Mouse (Mus musculus) heart, postnatal 25 days (tissue): ENCODE measurements around the gene Duoxa2. TPM values are rescaled to one million over a fixed set of nuclear protein-coding genes. Genes with fewer than 3 reads are reported as not detected.

Experiments used
- DNase-seq: peaks from one replicate; pipeline ENCODE4 v3.0.0; 2022; ENCODE audit warnings: low spot score
- intact Hi-C: fragments of 180-260 bp; cut with DNase I; formaldehyde crosslinking; loops from one replicate; pipeline ENCODE4 v1.15.1; 2025
- total RNA-seq, 2 experiments: library from RNA; stranded (reverse); gene quantifications; 2 replicates each; pipeline ENCODE4 v1.2.3; 2021

The Duoxa2 gene
- under 1 TPM; 0.17 to 0.26 TPM for total RNA-seq

GRCm38 (mm10) chr2:122298596-122299490 lies at the start of gene Duoxa2:
Gene Duoxa2, plus strand, starts transcription at chr2:122298900.
- intact Hi-C loops, result no loop called here
- no peak for DNase-seq

GRCm38 (mm10) chr2:122255997-122256396 lies 42.7 kb upstream of the Duoxa2 start:
- DNase-seq, result no peak
- intact Hi-C loops, result no loop called here

GRCm38 (mm10) chr2:122260729-122261128 lies 38.0 kb upstream of the Duoxa2 start:
- intact Hi-C loops, result no loop called here
- DNase-seq, result no peak

- DNase-seq, result no peak
- intact Hi-C loops, result no loop called here
Observed at GRCm38 (mm10) chr2:122264690-122265089, 34.0 kb upstream of the Duoxa2 start.

- DNase-seq, result no peak
- intact Hi-C loops, result no loop called here
Observed at GRCm38 (mm10) chr2:122266407-122267193, 32.1 kb upstream of the Duoxa2 start.

- intact Hi-C loops, result no loop called here
- DNase-seq, result no peak
Observed at GRCm38 (mm10) chr2:122278769-122279168, 19.9 kb upstream of the Duoxa2 start.

- intact Hi-C loops, result no loop called here
- no peak for DNase-seq
Observed at GRCm38 (mm10) chr2:122284091-122284490, 14.6 kb upstream of the Duoxa2 start.

GRCm38 (mm10) chr2:122286137-122286536 lies 12.6 kb upstream of the Duoxa2 start:
- DNase-seq, result peak; percentile 29
- intact Hi-C loops, result no loop called here

- intact Hi-C loops, result no loop called here
- no peak for DNase-seq
Observed at GRCm38 (mm10) chr2:122294916-122295315, 3.8 kb upstream of the Duoxa2 start.

- intact Hi-C loops, result no loop called here
- no peak for DNase-seq
Observed at GRCm38 (mm10) chr2:122297271-122298095, 1.2 kb upstream of the Duoxa2 start.

GRCm38 (mm10) chr2:122298096-122298499 lies 602 bp upstream of the Duoxa2 start, which contains the start of gene Duox2:
Gene Duox2, minus strand, starts transcription at chr2:122298449.
- DNase-seq, result no peak
- intact Hi-C loops, result no loop called here

- no peak for DNase-seq
- intact Hi-C loops, result loop anchor here (2.0 kb wide), 1 partner anchor 105 kb away; no protein-coding TSS in a partner anchor
Observed at GRCm38 (mm10) chr2:122299911-122300655, 1.4 kb downstream of the Duoxa2 start.

GRCm38 (mm10) chr2:122300656-122301020 lies 1.9 kb downstream of the Duoxa2 start:
- intact Hi-C loops, result loop anchor here (2.0 kb wide), 1 partner anchor 106 kb away; no protein-coding TSS in a partner anchor
- DNase-seq, result no peak

GRCm38 (mm10) chr2:122301081-122301920 lies 2.6 kb downstream of the Duoxa2 start:
- no peak for DNase-seq
- intact Hi-C loops, result loop anchor here (2.0 kb wide), 1 partner anchor 106 kb away; no protein-coding TSS in a partner anchor

GRCm38 (mm10) chr2:122301921-122302573 lies 3.3 kb downstream of the Duoxa2 start:
- intact Hi-C loops, result loop anchor here (2.0 kb wide), 1 partner anchor 107 kb away; no protein-coding TSS in a partner anchor
- no peak for DNase-seq

GRCm38 (mm10) chr2:122302574-122303241 lies 4.0 kb downstream of the Duoxa2 start:
- intact Hi-C loops, result no loop called here
- no peak for DNase-seq

- intact Hi-C loops, result no loop called here
- no peak for DNase-seq
Observed at GRCm38 (mm10) chr2:122304544-122304943, 5.8 kb downstream of the Duoxa2 start.
